Mouse (Mus musculus): ENCODE results near the gene Nppc. TPM values are rescaled to one million over a fixed set of nuclear protein-coding genes. Genes with fewer than 3 reads are reported as not detected.
A peak's percentile ranks its signal among the peaks of the same experiment; 100 is the strongest.

Nppc gene
- polyA plus RNA-seq, 1 experiment from 2014 or later, result 4.2 TPM

DNA sequence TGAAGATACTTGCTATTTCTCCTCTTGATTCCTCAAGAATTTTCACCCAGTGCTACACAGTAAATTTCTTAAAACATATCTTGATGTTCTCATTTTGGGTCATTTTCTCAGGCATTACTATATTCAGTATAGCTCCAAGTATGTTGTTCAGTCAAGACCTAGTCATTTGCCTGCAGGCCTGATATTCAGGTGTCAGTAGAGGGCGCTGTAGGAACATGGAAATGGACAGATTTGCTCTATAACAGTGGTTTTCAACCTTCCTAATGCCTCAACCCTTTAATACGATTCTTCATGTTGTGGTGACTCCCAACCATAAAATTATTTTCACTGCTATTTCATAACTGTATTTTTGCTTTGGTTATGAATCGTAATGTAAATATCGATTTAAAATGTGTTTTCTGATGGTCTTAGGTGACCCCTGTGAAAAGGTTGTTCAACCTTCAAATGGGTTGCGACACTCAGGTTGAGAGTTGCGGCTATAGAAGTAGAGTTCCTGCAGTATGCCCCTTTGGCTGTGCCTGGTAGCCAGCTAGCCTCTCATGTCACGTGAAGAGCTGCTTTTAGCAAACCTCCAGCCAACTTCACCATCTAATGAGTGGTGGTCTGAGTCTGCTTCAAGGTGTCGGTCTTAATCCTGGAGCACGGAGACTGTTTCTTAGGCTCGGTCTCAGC is 51.8 kb downstream of the Nppc start:
- WGBS, result 57% methylated on average over 10 of the region's 10 CpGs
- no peaks in the 10 kb centered on the region for H3K9me3 ChIP-seq (replicated peaks; ENCODE audit: control insufficient read depth, low read length, poor library complexity, severe bottlenecking)
- no peak overlapping the region for H3K27ac ChIP-seq (ENCODE audit: low read length)
- H3K36me3 ChIP-seq (ENCODE audit: control insufficient read depth, insufficient read depth, low read length), result no peaks in the 10 kb centered on the region
- H3K4me1 ChIP-seq (ENCODE audit: control insufficient read depth, insufficient read depth, low read length), result no peaks in the 10 kb centered on the region
- no peaks in the 10 kb centered on the region for H3K27me3 ChIP-seq (ENCODE audit: control insufficient read depth, insufficient read depth, low read depth, low read length)
- peak; percentile 73; the same call in 1 of the 2 replicates for ATAC-seq
- H3K4me3 ChIP-seq (ENCODE audit: low read depth, low read length), result no peak overlapping the region
- no peak overlapping the region for H3K4me2 ChIP-seq (ENCODE audit: low read length)
- no peak overlapping the region for H3K9ac ChIP-seq (ENCODE audit: low read depth, low read length)

Small RNA genes within 50 kb of the gene (microRNA-seq; reads per million reads assigned to microRNA genes)
- not detected for gene Gm22955

Other genes with a start within 250 kb of the Nppc start
- 0.11 TPM in 1 of 2 replicates, not detected in the other for gene Nmur1, start 244.3 kb downstream of the Nppc start, polyA plus RNA-seq (2015; fragmentation: Nextera tagmentation; extraction: Ambion mirVana)
- not detected in 2 replicates for gene Tex44, start 244.2 kb downstream of the Nppc start, polyA plus RNA-seq (2015; fragmentation: Nextera tagmentation; extraction: Ambion mirVana)
- gene Ptma, start 143.8 kb downstream of the Nppc start, polyA plus RNA-seq (2015; fragmentation: Nextera tagmentation; extraction: Ambion mirVana), result 1,375 and 1,671 TPM in 2 replicates
- gene Pde6d, start 87.9 kb downstream of the Nppc start, polyA plus RNA-seq (2015; fragmentation: Nextera tagmentation; extraction: Ambion mirVana), result 105 and 109 TPM in 2 replicates
- gene Cops7b, start 87.7 kb downstream of the Nppc start, polyA plus RNA-seq (2015; fragmentation: Nextera tagmentation; extraction: Ambion mirVana), result 63.0 and 64.9 TPM in 2 replicates
- gene Dis3l2, start 33.2 kb upstream of the Nppc start, polyA plus RNA-seq (2015; fragmentation: Nextera tagmentation; extraction: Ambion mirVana), result 42.7 and 45.8 TPM in 2 replicates

All from midbrain, embryonic 16.5 days (tissue).